Mouse (Mus musculus) ES-Bruce4 (cell line): Measurements from ENCODE around the gene Skp2.

Experiments used
- CTCF ChIP-seq: IDR thresholded peaks from one replicate; pipeline ENCODE4 v1.8.1; 2011; ENCODE audit warnings: low read depth, low read length
- EP300 ChIP-seq: IDR thresholded peaks from 2 replicates; pipeline ENCODE4 v1.6.1; 2011; ENCODE audit warnings: low read depth, low read length; ENCODE audit not compliant: insufficient read depth
- POLR2A ChIP-seq: IDR thresholded peaks from one replicate; pipeline ENCODE4 v1.8.1; 2011; ENCODE audit warnings: low read length; ENCODE audit not compliant: insufficient read depth

GRCm38 (mm10) chr15:9078481-9079300, 76.5 kb downstream of the Skp2 start:
- TF ChIP-seq EP300 (no peak), POLR2A (no peak), CTCF (no peak)
